Mouse (Mus musculus): ENCODE measurements around the gene Cbx2. TPM values are rescaled to one million over a fixed set of nuclear protein-coding genes. Genes with fewer than 3 reads are reported as not detected.
A peak's percentile ranks its signal among the peaks of the same experiment; 100 is the strongest.

Gene Cbx2
- total and polyA plus RNA-seq, 3 experiments, result 13.1 to 13.3 TPM; not detected in 1

DNA sequence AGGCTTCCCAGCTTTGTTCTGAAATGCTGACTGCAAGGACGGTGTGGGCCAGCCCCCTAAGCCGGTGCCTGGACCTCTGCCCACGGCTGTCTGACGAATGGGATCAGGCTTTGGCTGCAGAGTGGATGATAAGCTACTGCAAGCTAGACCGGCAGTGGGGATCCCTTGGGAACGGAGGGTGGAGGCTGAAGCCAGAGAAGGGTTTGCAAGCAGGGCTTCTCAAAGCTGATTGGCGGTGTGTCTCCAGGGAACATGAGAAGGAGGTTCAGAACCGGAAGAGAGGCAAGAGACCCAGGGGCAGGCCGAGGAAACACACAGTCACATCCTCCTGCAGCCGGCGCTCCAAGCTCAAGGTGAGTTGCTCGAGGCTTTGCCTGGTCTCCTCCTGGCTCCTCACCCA, 3.4 kb downstream of the Cbx2 start:
- peaks cover 11% of the 10 kb centered on the region for H3K79me2 ChIP-seq (ENCODE audit: control insufficient read depth, insufficient read depth, low read length, poor library complexity)
- H3K27me3 ChIP-seq (ENCODE audit: control insufficient read depth in 1 of 2, insufficient read depth in 2 of 2, low read length in 2 of 2), result no peaks in the 10 kb centered on the region
- H3K9ac ChIP-seq (ENCODE audit: control insufficient read depth, low read depth, low read length, poor library complexity, severe bottlenecking), result no peak overlapping the region
- TF ChIP-seq SIN3A (IDR thresholded peaks at IDR 0.05; ENCODE audit: low read length) (no peak), BHLHE40 (IDR thresholded peaks at IDR 0.05; ENCODE audit: borderline replicate concordance, low read depth, low read length) (no peak), MAZ (IDR thresholded peaks at IDR 0.05; ENCODE audit: low read depth, low read length) (no peak), ZNF384 (IDR thresholded peaks at IDR 0.05; ENCODE audit: low read depth, low read length) (no peak), EP300 (IDR thresholded peaks at IDR 0.05; ENCODE audit: low read depth in 1 of 2, low read length in 2 of 2) (no peak), JUND (IDR thresholded peaks at IDR 0.05; ENCODE audit: low read depth, low read length) (no peak), POLR2A (IDR thresholded peaks at IDR 0.05; ENCODE audit: control insufficient read depth in 1 of 2, insufficient read depth in 1 of 2, low read depth in 1 of 2, low read length in 2 of 2, poor library complexity in 1 of 2) (no peak), MXI1 (IDR thresholded peaks at IDR 0.05; ENCODE audit: low read depth, low read length) (no peak), USF2 (IDR thresholded peaks at IDR 0.05; ENCODE audit: borderline replicate concordance in 1 of 2, insufficient read depth in 1 of 2, low read depth in 1 of 2, low read length in 2 of 2) (no peak), GATA1 (IDR thresholded peaks at IDR 0.05; ENCODE audit: low read depth, low read length) (no peak), MAX (IDR thresholded peaks at IDR 0.05; ENCODE audit: low read length) (no peak), NELFE (IDR thresholded peaks at IDR 0.05; ENCODE audit: low read depth, low read length) (no peak), MEF2A (IDR thresholded peaks at IDR 0.05; ENCODE audit: extremely low read depth, insufficient replicate concordance, low read depth, low read length, poor library complexity, severe bottlenecking) (no peak), POLR2AphosphoS2 (IDR thresholded peaks at IDR 0.05; ENCODE audit: low read length) (no peak), SMC3 (IDR thresholded peaks at IDR 0.05; ENCODE audit: low read depth, low read length) (no peak), MAFK (IDR thresholded peaks at IDR 0.05; ENCODE audit: borderline replicate concordance, low read depth, low read length) (no peak)
- peaks cover 0 to 12% of the 10 kb centered on the region in 2 experiments; a peak in 2 of 4 replicates for H3K36me3 ChIP-seq (ENCODE audit: control insufficient read depth in 1 of 2, insufficient read depth in 2 of 2, low read length in 2 of 2)
- no peak overlapping the region for H3K4me3 ChIP-seq (ENCODE audit: control insufficient read depth in 1 of 2, insufficient read depth in 1 of 2, low read depth in 2 of 2, low read length in 2 of 2)
- H3K27ac ChIP-seq (ENCODE audit: control insufficient read depth, low read depth, low read length), result no peak overlapping the region
- no peak for DNase-seq (ENCODE audit: low read depth, low spot score)
- no peaks in the 10 kb centered on the region for H3K9me3 ChIP-seq (replicated peaks; ENCODE audit: insufficient read depth, low read length)
- peaks cover 0 to 17% of the 10 kb centered on the region in 2 experiments; a peak in 2 of 4 replicates for H3K4me1 ChIP-seq (ENCODE audit: control insufficient read depth in 1 of 2, insufficient read depth in 2 of 2, low read length in 2 of 2)

DNA sequence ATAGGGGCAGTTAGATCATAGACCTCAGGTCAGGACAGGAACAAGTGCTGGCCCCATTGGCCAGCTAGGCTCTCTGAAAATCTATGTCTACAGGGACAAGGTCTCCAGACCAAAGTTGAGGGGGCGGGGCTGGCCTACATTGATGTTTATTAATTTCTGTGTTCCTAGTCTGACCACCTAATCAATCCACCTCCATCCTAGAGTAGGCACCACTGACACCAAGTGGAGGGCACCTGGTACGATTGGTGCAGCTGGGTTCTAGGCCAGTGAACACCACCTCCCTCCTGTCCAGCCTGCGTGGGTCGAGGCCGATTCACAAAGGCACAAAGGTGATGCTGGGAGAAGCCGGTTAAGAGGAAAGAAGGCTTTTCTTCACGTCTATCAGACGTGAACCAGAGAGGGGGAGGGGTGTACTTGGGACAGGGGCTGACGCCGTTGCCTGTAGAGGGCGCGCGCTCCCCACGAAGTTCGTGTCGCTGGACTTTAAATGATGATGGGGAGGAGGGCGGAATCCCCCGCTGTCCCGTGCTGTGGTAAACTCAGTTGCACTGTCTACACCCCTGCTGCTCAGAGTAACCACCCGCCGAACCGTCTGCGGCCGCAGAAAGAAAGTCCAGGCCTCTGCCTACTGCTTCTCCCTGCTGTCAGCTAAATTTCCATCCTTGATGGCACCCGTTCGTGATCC, 11.3 kb downstream of the Cbx2 start:
- DNase-seq (ENCODE audit: low read depth, low spot score), result peak; percentile 74
- no peaks in the 10 kb centered on the region for H3K36me3 ChIP-seq (ENCODE audit: control insufficient read depth in 1 of 2, insufficient read depth in 2 of 2, low read length in 2 of 2)
- no peak overlapping the region for H3K27ac ChIP-seq (ENCODE audit: control insufficient read depth, low read depth, low read length)
- H3K9ac ChIP-seq (ENCODE audit: control insufficient read depth, low read depth, low read length, poor library complexity, severe bottlenecking), result no peak overlapping the region
- no peaks in the 10 kb centered on the region for H3K79me2 ChIP-seq (ENCODE audit: control insufficient read depth, insufficient read depth, low read length, poor library complexity)
- TF ChIP-seq SIN3A (IDR thresholded peaks at IDR 0.05; ENCODE audit: low read length) (0 out of 2 replicates have a peak, but pooled peaks have one; percentile 17), MAZ (IDR thresholded peaks at IDR 0.05; ENCODE audit: low read depth, low read length) (peak; percentile 74; the same call in 1 of the 2 replicates), TAL1 (IDR thresholded peaks at IDR 0.05; ENCODE audit: low read length) (no peak), CTCF (IDR thresholded peaks at IDR 0.05 in 2 of 3, conservative IDR thresholded peaks at IDR 0.05 in 1 of 3; ENCODE audit: control insufficient read depth in 1 of 3, insufficient read depth in 1 of 3, low read depth in 2 of 3, low read length in 3 of 3, poor library complexity in 1 of 3, severe bottlenecking in 1 of 3) (peak; percentile 63 to 95 (median 91); a peak in 5 of 6 replicates), E2F4 (IDR thresholded peaks at IDR 0.05; ENCODE audit: borderline replicate concordance, low read depth, low read length) (no peak), ZC3H11A (IDR thresholded peaks at IDR 0.05; ENCODE audit: low read depth, low read length) (peak; percentile 59), CHD2 (IDR thresholded peaks at IDR 0.05; ENCODE audit: low read length) (peak; percentile 40; the same call in 1 of the 2 replicates), ETS1 (IDR thresholded peaks at IDR 0.05; ENCODE audit: low read depth, low read length) (no peak), RAD21 (IDR thresholded peaks at IDR 0.05; ENCODE audit: low read depth, low read length) (peak; percentile 81), SMC3 (IDR thresholded peaks at IDR 0.05; ENCODE audit: low read depth, low read length) (peak; percentile 66), BHLHE40 (IDR thresholded peaks at IDR 0.05; ENCODE audit: borderline replicate concordance, low read depth, low read length) (peak; percentile 53)
- H3K9me3 ChIP-seq (replicated peaks; ENCODE audit: insufficient read depth, low read length), result no peaks in the 10 kb centered on the region
- no peaks in the 10 kb centered on the region for H3K4me1 ChIP-seq (ENCODE audit: control insufficient read depth in 1 of 2, insufficient read depth in 2 of 2, low read length in 2 of 2)
- H3K4me3 ChIP-seq (ENCODE audit: control insufficient read depth in 1 of 2, insufficient read depth in 1 of 2, low read depth in 2 of 2, low read length in 2 of 2), result no peak overlapping the region
- no peaks in the 10 kb centered on the region for H3K27me3 ChIP-seq (ENCODE audit: control insufficient read depth in 1 of 2, insufficient read depth in 2 of 2, low read length in 2 of 2)
